Mouse (Mus musculus): ENCODE measurements around the gene Gm11168. TPM values are rescaled to one million over a fixed set of nuclear protein-coding genes. Genes with fewer than 3 reads are reported as not detected.
"Not testable (repeated sequence)": the region's sequence is repeated elsewhere in the genome, so short reads cannot be mapped to it uniquely, and the experiment has no call there.

The Gm11168 gene
- polyA plus RNA-seq, 1 experiment from 2014 or later, result not detected

- not testable (repeated sequence) for H3K9me3 ChIP-seq (ENCODE audit: control insufficient read depth); ATAC-seq
- WGBS, result 68% methylated on average over 14 of the region's 16 CpGs
Observed at GRCm38 (mm10) chr9:3023985-3024648, 21.0 kb downstream of the Gm11168 start.

DNA sequence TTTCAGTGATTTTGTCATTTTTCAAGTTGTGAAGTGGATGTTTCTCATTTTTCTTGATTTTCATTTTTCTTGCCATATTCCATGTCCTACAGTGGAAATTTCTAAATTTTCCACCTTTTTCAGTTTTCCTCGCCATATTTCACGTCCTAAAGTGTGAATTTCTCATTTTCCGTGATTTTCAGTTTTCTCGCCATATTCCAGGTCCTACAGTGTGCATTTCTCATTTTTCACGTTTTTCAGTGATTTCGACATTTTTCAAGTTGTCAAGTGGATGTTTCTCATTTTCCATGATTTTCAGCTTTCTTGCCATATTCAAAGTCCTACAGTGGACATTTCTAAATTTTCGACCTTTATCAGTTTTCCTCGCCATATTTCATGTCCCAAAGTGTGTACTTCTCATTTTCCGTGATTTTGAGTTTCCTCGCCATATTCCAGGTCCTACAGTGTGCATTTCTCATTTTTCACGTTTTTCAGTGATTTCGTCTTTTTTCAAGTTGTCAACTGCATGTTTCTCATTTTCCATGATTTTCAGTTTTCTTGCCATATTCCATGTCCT, 21.8 kb downstream of the Gm11168 start, which contains the start of gene Gm10717:
Gene Gm10717, plus strand, starts transcription at position 506 of the 556 bp plus-strand sequence.
- ATAC-seq; H3K27me3 ChIP-seq (replicated peaks; ENCODE audit: control insufficient read depth, insufficient read depth, low read length); H3K27ac ChIP-seq (ENCODE audit: low read depth, low read length); H3K4me2 ChIP-seq (replicated peaks; ENCODE audit: low read depth); H3K4me3 ChIP-seq (ENCODE audit: low read depth, low read length); H3K36me3 ChIP-seq (ENCODE audit: control insufficient read depth, insufficient read depth); H3K9me3 ChIP-seq (ENCODE audit: control insufficient read depth); H3K4me1 ChIP-seq (replicated peaks; ENCODE audit: control insufficient read depth, insufficient read depth, low read length); H3K9ac ChIP-seq (ENCODE audit: low read depth, low read length): not testable (repeated sequence)
- 73% methylated on average over 12 of the region's 12 CpGs for WGBS

More at GRCm38 (mm10) chr9:3023985-3024648, 21.0 kb downstream of the Gm11168 start:
- H3K36me3 ChIP-seq (ENCODE audit: control insufficient read depth, insufficient read depth); H3K27ac ChIP-seq (ENCODE audit: low read depth, low read length); H3K4me1 ChIP-seq (replicated peaks; ENCODE audit: control insufficient read depth, insufficient read depth, low read length); H3K9ac ChIP-seq (ENCODE audit: low read depth, low read length); H3K4me2 ChIP-seq (replicated peaks; ENCODE audit: low read depth); H3K4me3 ChIP-seq (ENCODE audit: low read depth, low read length); H3K27me3 ChIP-seq (replicated peaks; ENCODE audit: control insufficient read depth, insufficient read depth, low read length): not testable (repeated sequence)

DNA sequence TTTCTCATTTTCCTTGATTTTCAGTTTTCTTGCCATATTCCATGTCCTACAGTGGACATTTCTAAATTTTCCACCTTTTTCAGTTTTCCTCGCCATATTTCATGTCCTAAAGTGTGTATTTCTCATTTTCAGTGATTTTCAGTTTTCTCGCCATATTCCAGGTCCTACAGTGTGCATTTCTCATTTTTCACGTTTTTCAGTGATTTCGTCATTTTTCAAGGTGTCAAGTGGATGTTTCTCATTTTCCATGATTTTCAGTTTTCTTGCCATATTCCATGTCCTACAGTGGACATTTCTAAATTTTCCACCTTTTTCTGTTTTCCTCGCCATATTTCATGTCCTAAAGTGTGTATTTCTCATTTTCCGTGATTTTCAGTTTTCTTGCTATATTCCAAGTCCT, 22.5 kb downstream of the Gm11168 start:
- H3K27ac ChIP-seq (ENCODE audit: low read depth, low read length); H3K4me3 ChIP-seq (ENCODE audit: low read depth, low read length); H3K9ac ChIP-seq (ENCODE audit: low read depth, low read length); H3K9me3 ChIP-seq (ENCODE audit: control insufficient read depth); H3K36me3 ChIP-seq (ENCODE audit: control insufficient read depth, insufficient read depth); H3K27me3 ChIP-seq (replicated peaks; ENCODE audit: control insufficient read depth, insufficient read depth, low read length); ATAC-seq; H3K4me1 ChIP-seq (replicated peaks; ENCODE audit: control insufficient read depth, insufficient read depth, low read length); H3K4me2 ChIP-seq (replicated peaks; ENCODE audit: low read depth): not testable (repeated sequence)
- WGBS, result 63% methylated on average over 4 of the region's 6 CpGs

DNA sequence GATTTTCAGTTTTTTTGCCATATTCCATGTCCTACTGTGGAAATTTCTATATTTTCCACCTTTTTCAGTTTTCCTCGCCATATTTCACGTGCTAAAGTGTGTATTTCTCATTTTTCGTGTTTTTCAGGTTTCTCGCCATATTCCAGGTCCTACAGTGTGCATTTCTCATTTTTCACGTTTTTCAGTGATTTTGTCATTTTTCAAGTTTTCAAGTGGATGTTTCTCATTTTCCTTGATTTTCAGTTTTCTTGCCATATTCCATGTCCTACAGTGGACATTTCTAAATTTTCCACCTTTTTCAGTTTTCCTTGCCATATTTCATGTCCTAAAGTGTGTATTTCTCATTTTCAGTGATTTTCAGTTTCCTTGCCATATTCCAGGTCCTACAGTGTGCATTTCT, 23.0 kb downstream of the Gm11168 start:
- H3K4me1 ChIP-seq (replicated peaks; ENCODE audit: control insufficient read depth, insufficient read depth, low read length); H3K27me3 ChIP-seq (replicated peaks; ENCODE audit: control insufficient read depth, insufficient read depth, low read length); H3K9ac ChIP-seq (ENCODE audit: low read depth, low read length); H3K9me3 ChIP-seq (ENCODE audit: control insufficient read depth); H3K4me2 ChIP-seq (replicated peaks; ENCODE audit: low read depth); H3K4me3 ChIP-seq (ENCODE audit: low read depth, low read length); ATAC-seq; H3K27ac ChIP-seq (ENCODE audit: low read depth, low read length); H3K36me3 ChIP-seq (ENCODE audit: control insufficient read depth, insufficient read depth): not testable (repeated sequence)
- 73% methylated on average over 5 of the region's 5 CpGs for WGBS

DNA sequence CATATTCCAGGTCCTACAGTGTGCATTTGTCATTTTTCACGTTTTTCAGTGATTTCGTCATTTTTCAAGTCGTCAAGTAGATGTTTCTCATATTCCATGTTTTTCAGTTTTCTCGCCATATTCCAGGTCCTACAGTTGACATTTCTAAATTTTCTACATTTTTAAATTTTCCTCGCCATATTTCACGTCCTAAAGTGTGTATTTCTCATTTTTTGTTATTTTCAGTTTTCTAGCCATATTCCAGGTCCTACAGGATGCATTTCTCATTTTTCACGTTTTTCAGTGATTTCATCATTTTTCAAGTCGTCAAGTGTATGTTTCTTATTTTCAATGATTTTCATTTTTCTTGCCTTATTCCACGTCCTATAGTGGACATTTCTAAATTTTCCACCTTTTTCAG, 23.6 kb downstream of the Gm11168 start:
- H3K27me3 ChIP-seq (replicated peaks; ENCODE audit: control insufficient read depth, insufficient read depth, low read length); H3K36me3 ChIP-seq (ENCODE audit: control insufficient read depth, insufficient read depth); H3K4me3 ChIP-seq (ENCODE audit: low read depth, low read length); H3K27ac ChIP-seq (ENCODE audit: low read depth, low read length); H3K4me2 ChIP-seq (replicated peaks; ENCODE audit: low read depth); H3K9me3 ChIP-seq (ENCODE audit: control insufficient read depth); ATAC-seq; H3K9ac ChIP-seq (ENCODE audit: low read depth, low read length); H3K4me1 ChIP-seq (replicated peaks; ENCODE audit: control insufficient read depth, insufficient read depth, low read length): not testable (repeated sequence)
- 71% methylated on average over 9 of the region's 9 CpGs for WGBS

DNA sequence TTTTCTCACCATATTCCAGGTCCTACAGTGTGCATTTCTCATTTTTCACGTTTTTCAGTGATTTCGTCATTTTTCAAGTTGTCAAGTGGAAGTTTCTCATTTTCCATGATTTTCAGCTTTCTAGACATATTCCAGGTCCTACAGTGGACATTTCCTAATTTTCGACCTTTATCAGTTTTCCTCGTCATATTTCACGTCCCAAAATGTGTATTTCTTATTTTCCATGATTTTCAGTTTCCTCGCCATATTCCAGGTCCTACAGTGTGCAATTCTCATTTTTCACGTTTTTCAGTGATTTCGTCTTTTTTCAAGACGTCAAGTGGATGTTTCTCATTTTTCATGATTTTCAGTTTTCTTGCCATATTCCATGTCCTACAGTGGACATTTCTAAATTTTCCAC, 24.1 kb downstream of the Gm11168 start:
- H3K9ac ChIP-seq (ENCODE audit: low read depth, low read length); H3K27ac ChIP-seq (ENCODE audit: low read depth, low read length); H3K27me3 ChIP-seq (replicated peaks; ENCODE audit: control insufficient read depth, insufficient read depth, low read length); H3K9me3 ChIP-seq (ENCODE audit: control insufficient read depth); H3K4me1 ChIP-seq (replicated peaks; ENCODE audit: control insufficient read depth, insufficient read depth, low read length); ATAC-seq; H3K4me2 ChIP-seq (replicated peaks; ENCODE audit: low read depth); H3K36me3 ChIP-seq (ENCODE audit: control insufficient read depth, insufficient read depth); H3K4me3 ChIP-seq (ENCODE audit: low read depth, low read length): not testable (repeated sequence)
- WGBS, result 76% methylated on average over 9 of the region's 9 CpGs

DNA sequence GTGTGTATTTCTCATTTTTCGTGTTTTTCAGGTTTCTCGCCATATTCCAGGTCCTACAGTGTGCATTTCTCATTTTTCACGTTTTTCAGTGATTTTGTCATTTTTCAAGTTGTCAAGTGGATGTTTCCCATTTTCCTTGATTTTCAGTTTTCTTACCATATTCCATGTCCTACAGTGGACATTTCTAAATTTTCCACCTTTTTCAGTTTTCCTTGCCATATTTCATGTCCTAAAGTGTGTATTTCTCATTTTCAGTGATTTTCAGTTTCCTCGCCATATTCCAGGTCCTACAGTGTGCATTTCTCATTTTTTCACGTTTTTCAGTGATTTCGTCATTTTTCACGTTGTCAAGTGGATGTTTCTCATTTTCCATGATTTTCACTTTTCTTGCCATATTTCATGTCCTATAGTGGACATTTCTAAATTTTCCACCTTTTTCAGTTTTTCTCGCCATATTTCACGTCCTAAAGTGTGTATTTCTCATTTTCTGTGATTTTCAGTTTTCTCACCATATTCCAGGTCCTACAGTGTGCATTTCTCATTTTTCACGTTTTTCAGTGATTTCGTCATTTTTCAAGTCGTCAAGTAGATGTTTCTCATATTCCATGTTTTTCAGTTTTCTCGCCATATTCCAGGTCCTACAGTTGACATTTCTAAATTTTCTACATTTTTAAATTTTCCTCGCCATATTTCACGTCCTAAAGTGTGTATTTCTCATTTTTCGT, 26.3 kb downstream of the Gm11168 start:
- not testable (repeated sequence) for H3K36me3 ChIP-seq (ENCODE audit: control insufficient read depth, insufficient read depth); H3K9me3 ChIP-seq (ENCODE audit: control insufficient read depth); H3K9ac ChIP-seq (ENCODE audit: low read depth, low read length); H3K4me1 ChIP-seq (replicated peaks; ENCODE audit: control insufficient read depth, insufficient read depth, low read length); H3K27ac ChIP-seq (ENCODE audit: low read depth, low read length); H3K4me3 ChIP-seq (ENCODE audit: low read depth, low read length); H3K27me3 ChIP-seq (replicated peaks; ENCODE audit: control insufficient read depth, insufficient read depth, low read length); H3K4me2 ChIP-seq (replicated peaks; ENCODE audit: low read depth); ATAC-seq
- 67% methylated on average over 12 of the region's 16 CpGs for WGBS

GRCm38 (mm10) chr9:3030677-3031318, 27.7 kb downstream of the Gm11168 start:
- not testable (repeated sequence) for H3K36me3 ChIP-seq (ENCODE audit: control insufficient read depth, insufficient read depth); H3K4me1 ChIP-seq (replicated peaks; ENCODE audit: control insufficient read depth, insufficient read depth, low read length); H3K4me3 ChIP-seq (ENCODE audit: low read depth, low read length); H3K27me3 ChIP-seq (replicated peaks; ENCODE audit: control insufficient read depth, insufficient read depth, low read length); H3K27ac ChIP-seq (ENCODE audit: low read depth, low read length); H3K9ac ChIP-seq (ENCODE audit: low read depth, low read length); H3K9me3 ChIP-seq (ENCODE audit: control insufficient read depth); ATAC-seq; H3K4me2 ChIP-seq (replicated peaks; ENCODE audit: low read depth)
- WGBS, result 65% methylated on average over 2 of the region's 10 CpGs

DNA sequence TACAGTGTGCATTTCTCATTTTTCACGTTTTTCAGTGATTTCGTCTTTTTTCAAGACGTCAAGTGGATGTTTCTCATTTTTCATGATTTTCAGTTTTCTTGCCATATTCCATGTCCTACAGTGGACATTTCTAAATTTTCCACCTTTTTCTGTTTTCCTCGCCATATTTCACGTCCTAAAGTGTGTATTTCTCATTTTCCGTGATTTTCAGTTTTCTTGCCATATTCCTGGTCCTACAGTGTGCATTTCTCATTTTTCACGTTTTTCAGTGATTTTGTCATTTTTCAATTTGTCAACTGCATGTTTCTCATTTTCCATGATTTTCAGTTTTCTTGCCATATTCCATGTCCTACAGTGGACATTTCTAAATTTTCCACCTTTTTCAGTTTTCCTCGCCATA, 31.2 kb downstream of the Gm11168 start, which contains the start of gene Gm17535:
Gene Gm17535, plus strand, starts transcription at position 301 of the 400 bp plus-strand sequence.
- not testable (repeated sequence) for ATAC-seq; H3K27me3 ChIP-seq (replicated peaks; ENCODE audit: control insufficient read depth, insufficient read depth, low read length); H3K4me3 ChIP-seq (ENCODE audit: low read depth, low read length); H3K4me1 ChIP-seq (replicated peaks; ENCODE audit: control insufficient read depth, insufficient read depth, low read length); H3K4me2 ChIP-seq (replicated peaks; ENCODE audit: low read depth); H3K9me3 ChIP-seq (ENCODE audit: control insufficient read depth); H3K27ac ChIP-seq (ENCODE audit: low read depth, low read length); H3K36me3 ChIP-seq (ENCODE audit: control insufficient read depth, insufficient read depth); H3K9ac ChIP-seq (ENCODE audit: low read depth, low read length)
- WGBS, result no CpG with 5 or more reads among the region's 8 CpGs
